Mouse (Mus musculus): ENCODE data around the gene Zfp456. TPM values are rescaled to one million over a fixed set of nuclear protein-coding genes. Genes with fewer than 3 reads are reported as not detected.
"Not testable (repeated sequence)": the region's sequence is repeated elsewhere in the genome, so short reads cannot be mapped to it uniquely, and the experiment has no call there.

Zfp456 gene
- 1.2 and 1.4 TPM in 2 replicates for polyA plus RNA-seq (2015; fragmentation: Nextera tagmentation; extraction: Ambion mirVana)

DNA sequence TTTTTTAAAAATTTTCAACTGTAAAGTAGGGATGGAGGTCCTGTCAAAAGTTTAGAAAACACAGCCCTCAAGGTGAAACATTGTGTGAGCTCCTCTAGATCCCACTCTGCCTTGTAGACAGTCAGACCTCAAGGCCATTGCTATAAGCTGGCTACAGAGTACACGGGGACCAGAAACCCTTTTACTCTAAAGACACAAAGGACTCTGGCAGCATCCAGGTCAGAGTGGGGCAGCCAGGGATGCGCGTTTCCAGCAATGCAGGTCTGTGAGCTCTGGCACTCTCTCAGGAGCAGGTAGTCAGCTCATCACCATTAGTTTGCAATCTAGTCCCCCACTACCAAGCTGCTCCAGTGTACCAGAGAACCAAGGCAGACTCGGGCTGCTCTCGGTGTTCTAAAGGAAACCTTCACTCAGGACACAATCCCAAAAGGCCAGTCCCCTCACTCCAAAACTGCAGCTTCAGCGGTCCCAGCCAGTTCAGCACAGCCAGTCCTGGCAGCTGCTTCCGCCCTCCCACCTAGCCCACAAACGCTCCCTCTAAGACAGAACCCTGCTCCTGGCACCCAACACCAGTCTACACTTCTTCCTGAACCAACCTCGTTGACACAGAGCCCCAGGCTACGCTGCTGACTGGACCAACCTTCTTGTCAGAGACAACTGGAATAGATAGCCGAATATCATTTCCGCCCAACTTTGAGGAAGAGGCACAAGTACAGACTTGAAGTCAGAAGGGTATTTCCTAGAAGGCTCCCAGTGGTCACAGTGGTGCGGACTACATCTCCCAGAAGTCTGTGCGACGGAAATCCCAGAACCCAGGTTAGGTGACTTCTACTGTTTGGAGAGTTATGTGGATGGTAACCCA is at the start of gene Zfp456, which contains the start of gene Gm28041:
Zfp456 (minus strand) TSS at position 761 of the 862 bp plus-strand sequence.
Gm28041 (minus strand) TSS at position 684 of the 862 bp plus-strand sequence.
- H3K27me3 ChIP-seq, H3K4me1 ChIP-seq, H3K9me3 ChIP-seq, H3K27ac ChIP-seq, H3K9ac ChIP-seq, H3K36me3 ChIP-seq: not testable (repeated sequence)
- Histone ChIP-seq H3K4me3 (peak within 1 kb of the TSS; percentile 48), H3K4me2 (peak within 1 kb of the TSS; percentile 47)
- ATAC-seq (ENCODE audit: insufficient number of reproducible peaks, low FRiP score, low TSS enrichment, low read depth), result peak; percentile 87
- 20% methylated on average over 15 of the region's 15 CpGs for WGBS

DNA sequence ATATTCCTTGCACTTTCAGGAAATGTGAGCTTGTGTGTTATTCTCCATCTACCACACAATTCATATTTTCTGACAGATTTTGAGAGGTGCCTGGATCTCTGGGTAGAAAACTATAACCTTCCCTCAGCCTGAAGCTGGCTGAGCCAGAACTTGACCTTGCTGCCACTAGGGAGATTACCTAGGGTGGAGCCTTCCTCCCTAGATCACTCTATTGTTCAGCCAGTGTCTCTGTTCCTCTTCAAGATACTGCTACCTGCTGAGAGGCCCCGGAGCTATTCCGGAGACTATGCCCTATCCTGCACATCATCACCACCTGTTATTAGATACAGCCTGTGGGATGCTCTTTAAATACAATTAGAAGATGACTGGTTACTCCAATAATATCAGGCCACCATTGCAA is 46.9 kb upstream of the Zfp456 start:
- H3K27ac ChIP-seq; H3K4me3 ChIP-seq; ATAC-seq (ENCODE audit: insufficient number of reproducible peaks, low FRiP score, low TSS enrichment, low read depth); H3K36me3 ChIP-seq; H3K27me3 ChIP-seq; H3K4me1 ChIP-seq; H3K4me2 ChIP-seq; H3K9me3 ChIP-seq; H3K9ac ChIP-seq: not testable (repeated sequence)
- WGBS, result 86% methylated on average over 2 of the region's 2 CpGs

DNA sequence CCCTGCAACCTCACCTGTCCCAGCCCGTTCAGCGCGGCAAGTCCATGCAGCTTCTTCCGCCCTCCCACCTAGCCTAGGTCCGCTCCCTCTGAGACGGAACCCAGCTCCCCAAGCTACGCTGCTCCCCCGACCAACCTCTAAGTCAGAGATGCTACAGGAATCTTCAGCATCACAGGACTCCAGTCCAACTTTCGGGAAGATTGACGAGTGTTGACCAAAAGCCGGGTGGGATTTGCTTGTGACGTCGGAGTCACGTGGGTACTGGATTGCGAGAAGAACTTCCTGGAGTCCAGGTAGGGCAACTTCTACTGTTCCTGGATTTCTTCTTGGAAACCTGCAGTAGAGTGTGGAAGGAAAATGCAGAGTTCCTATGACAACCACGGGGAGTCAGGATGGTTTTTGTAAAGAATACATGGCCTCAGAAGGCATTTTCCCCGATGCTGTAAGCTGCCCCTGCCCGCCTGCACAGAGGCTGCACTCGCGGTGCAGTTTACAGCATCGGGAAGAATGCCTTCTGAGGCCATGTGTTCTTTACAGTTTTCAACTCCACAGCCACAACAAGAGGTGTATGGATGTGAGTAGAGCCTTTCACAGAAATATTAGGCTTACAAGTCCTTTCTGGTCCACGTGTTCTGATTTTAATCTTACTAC is 45.7 kb upstream of the Zfp456 start, which contains the start of gene Zfp459:
Zfp459 (minus strand) TSS at position 212 of the 651 bp plus-strand sequence.
- H3K4me3 ChIP-seq, result peak within 1 kb of the TSS; percentile 57
- no peaks in the 10 kb centered on the region for H3K27me3 ChIP-seq
- peak within 1 kb of the TSS; percentile 56 for H3K9ac ChIP-seq
- ATAC-seq (ENCODE audit: insufficient number of reproducible peaks, low FRiP score, low TSS enrichment, low read depth), result no peak
- H3K4me2 ChIP-seq, result peak within 1 kb of the TSS; percentile 81
- no peaks in the 10 kb centered on the region for H3K9me3 ChIP-seq
- 1% methylated on average over 22 of the region's 22 CpGs for WGBS
- H3K36me3 ChIP-seq, result no peaks in the 10 kb centered on the region
- H3K4me1 ChIP-seq, result peaks cover 4% of the 10 kb centered on the region; the same call in 1 of the 2 replicates
- 0 out of 2 replicates have a peak within 1 kb of the TSS, but pooled peaks have one; percentile 17 for H3K27ac ChIP-seq

DNA sequence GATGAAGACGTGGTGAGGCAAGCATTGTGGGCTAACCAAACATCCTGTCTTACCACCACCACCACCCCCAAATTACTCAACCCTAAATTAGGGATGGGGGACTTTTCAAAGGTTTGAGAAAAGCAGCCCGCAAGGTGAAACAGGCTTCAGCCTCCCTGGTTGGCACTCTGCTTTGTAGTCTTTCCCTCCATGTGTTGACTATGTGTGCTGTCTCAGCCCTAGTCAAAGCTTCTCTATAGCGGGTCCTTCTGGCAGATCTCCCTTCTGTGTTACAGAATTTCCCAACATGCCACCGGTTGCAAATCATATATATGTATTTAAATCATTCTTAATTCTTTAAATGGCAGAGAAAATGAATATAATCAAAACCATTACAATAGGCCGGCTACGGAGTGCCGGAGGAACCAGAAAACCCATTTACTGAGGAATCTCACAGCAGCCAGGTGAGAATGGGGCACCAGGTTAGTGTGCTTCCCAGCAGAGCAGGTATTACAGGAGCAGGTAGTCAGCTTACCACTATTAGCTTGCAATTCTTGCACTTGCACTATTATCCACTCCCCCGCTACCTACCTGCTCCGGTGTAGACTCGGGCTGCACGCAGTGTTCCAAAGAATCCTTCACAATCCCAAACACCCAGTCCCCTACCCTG is 45.1 kb upstream of the Zfp456 start:
- no peaks in the 10 kb centered on the region for H3K9me3 ChIP-seq
- peak overlapping the region; percentile 56 for H3K9ac ChIP-seq
- peak overlapping the region; percentile 57 for H3K4me3 ChIP-seq
- H3K4me2 ChIP-seq, result peak overlapping the region; percentile 81
- ATAC-seq (ENCODE audit: insufficient number of reproducible peaks, low FRiP score, low TSS enrichment, low read depth), result no peak
- H3K27me3 ChIP-seq, result no peaks in the 10 kb centered on the region
- H3K36me3 ChIP-seq, result no peaks in the 10 kb centered on the region
- 30% methylated on average over 11 of the region's 11 CpGs for WGBS
- peaks cover 4% of the 10 kb centered on the region; the same call in 1 of the 2 replicates for H3K4me1 ChIP-seq
- H3K27ac ChIP-seq, result 0 out of 2 replicates have a peak overlapping the region, but pooled peaks have one; percentile 17

DNA sequence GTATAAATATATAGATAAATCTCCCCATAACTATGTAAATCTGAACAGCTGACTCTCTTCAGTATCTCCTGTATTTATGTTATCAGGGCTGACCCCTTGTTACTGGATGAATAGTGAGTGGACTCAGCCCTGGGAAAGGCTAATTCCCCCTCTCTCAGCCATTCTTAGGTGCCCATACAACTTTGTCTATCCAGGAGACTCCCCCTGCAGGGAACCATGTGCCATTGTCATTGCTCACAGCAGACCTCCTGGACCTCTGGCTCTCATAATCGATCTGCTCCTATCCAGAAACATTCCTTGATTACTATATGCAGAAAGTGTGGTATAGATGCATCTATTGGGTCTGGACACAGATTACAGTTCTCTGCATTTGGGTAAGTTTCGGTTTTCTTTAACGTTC is 41.2 kb upstream of the Zfp456 start:
- H3K27me3 ChIP-seq, result no peaks in the 10 kb centered on the region
- H3K9me3 ChIP-seq, result no peaks in the 10 kb centered on the region
- no peaks in the 10 kb centered on the region for H3K36me3 ChIP-seq
- no peak overlapping the region for H3K4me3 ChIP-seq
- H3K9ac ChIP-seq, result no peak overlapping the region
- H3K4me2 ChIP-seq, result no peak overlapping the region
- 87% methylated on average over 3 of the region's 3 CpGs for WGBS
- H3K27ac ChIP-seq, result no peak overlapping the region
- peaks cover 4% of the 10 kb centered on the region; the same call in 1 of the 2 replicates for H3K4me1 ChIP-seq
- ATAC-seq (ENCODE audit: insufficient number of reproducible peaks, low FRiP score, low TSS enrichment, low read depth), result no peak

DNA sequence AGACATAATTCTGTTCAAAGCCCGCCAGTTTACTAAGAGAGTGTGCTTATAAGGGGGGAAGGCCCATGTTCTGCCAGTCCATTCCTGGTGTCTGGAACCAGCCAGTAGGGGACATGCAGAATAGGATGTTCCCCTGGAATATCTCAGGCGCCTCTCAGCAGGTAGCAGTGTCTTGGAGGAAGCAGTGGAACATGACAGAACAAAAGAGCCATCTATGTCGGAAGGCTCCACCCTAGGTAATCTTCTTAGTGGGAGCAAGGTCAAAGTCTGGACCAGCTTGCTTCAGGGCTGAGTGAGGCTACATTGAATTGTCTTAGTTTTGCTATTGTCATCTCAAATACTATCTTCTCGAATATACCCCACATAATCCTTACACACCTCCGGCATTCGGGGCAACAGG is 40.1 kb upstream of the Zfp456 start:
- Histone ChIP-seq H3K27me3 (no peaks in the 10 kb centered on the region), H3K4me1 (peaks cover under 1% of the 10 kb centered on the region; the same call in 1 of the 2 replicates), H3K36me3 (no peaks in the 10 kb centered on the region), H3K9me3 (no peaks in the 10 kb centered on the region), H3K27ac (no peak overlapping the region), H3K4me3 (no peak overlapping the region), H3K9ac (no peak overlapping the region), H3K4me2 (no peak overlapping the region)
- WGBS, result 87% methylated on average over 6 of the region's 6 CpGs
- ATAC-seq (ENCODE audit: insufficient number of reproducible peaks, low FRiP score, low TSS enrichment, low read depth), result no peak

DNA sequence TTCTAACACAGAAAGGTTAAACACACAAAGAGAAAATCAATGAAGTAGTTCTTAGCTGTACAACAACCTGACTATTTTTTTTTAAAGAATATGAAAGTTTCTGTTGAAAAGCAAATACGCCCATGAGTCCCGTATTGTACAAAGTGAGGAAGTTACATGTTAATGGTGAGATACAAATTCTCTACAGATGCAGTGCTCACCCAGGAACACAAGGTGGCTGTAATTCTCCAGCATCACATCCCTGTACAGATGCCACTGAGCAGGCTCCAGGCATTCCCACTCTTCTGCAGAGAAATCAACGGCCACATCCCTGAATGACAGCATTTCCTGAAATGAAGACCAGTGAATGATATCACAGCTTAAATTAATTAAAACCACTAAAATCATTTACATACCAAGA is 38.0 kb upstream of the Zfp456 start:
- not testable (repeated sequence) for ATAC-seq (ENCODE audit: insufficient number of reproducible peaks, low FRiP score, low TSS enrichment, low read depth); H3K4me2 ChIP-seq
- WGBS, result 66% methylated on average over 3 of the region's 3 CpGs

DNA sequence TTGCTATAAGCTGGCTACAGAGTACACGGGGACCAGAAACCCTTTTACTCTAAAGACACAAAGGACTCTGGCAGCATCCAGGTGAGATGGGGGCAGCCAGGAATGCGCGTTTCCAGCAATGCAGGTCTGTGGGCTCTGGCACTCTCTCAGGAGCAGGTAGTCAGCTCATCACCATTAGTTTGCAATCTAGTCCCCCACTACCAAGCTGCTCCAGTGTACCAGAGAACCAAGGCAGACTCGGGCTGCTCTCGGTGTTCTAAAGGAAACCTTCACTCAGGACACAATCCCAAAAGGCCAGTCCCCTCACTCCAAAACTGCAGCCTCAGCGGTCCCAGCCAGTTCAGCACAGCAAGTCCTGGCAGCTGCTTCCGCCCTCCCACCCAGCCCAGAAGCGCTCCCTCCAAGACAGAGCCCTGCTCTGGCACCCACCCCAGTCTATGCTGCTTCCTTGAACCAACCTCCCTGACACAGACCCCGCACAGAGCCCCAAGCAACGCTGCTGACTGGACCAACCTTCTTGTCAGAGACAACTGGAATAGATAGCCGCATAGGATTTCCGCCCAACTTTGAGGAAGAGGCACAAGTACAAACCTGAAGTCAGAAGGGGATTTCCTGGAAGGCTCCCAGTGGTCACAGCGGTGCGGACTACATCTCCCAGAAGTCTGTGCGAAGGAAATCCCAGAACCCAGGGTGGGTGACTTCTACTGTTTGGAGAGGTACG is 23.7 kb upstream of the Zfp456 start, which contains the start of gene Zfp429:
Zfp429 (minus strand) TSS at position 637 of the 721 bp plus-strand sequence.
- not testable (repeated sequence) for H3K4me1 ChIP-seq, H3K27me3 ChIP-seq, H3K36me3 ChIP-seq, H3K9me3 ChIP-seq
- H3K27ac ChIP-seq, result peak within 1 kb of the TSS; percentile 77
- 5% methylated on average over 15 of the region's 16 CpGs for WGBS
- H3K9ac ChIP-seq, result peak within 1 kb of the TSS; percentile 42; the same call in 1 of the 2 replicates
- peak within 1 kb of the TSS; percentile 61 for H3K4me3 ChIP-seq
- H3K4me2 ChIP-seq, result peak within 1 kb of the TSS; percentile 44
- peak; percentile 88 for ATAC-seq (ENCODE audit: insufficient number of reproducible peaks, low FRiP score, low TSS enrichment, low read depth)

More for the DNA sequence above, 38.0 kb upstream of the Zfp456 start:
- not testable (repeated sequence) for H3K4me3 ChIP-seq, H3K27me3 ChIP-seq, H3K9me3 ChIP-seq, H3K4me1 ChIP-seq, H3K9ac ChIP-seq, H3K27ac ChIP-seq, H3K36me3 ChIP-seq

DNA sequence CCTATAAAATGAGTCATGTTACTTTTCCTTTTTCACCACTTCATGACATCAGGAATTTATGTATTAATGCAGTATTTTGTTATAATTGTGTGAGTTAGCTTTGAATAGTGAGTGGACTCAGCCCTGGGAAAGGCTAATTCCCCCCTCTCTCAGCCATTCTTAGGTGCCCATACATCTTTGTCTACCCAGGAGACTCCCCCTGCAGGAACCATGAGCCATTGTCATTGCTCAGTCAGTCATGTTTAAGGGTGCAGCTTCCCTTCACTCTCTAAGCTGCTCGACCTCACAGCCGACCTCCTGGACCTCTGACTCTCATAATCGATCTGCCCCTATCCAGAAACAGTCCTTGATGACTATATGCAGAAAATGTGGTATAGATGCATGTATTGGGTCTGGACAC is 645 bp upstream of the Zfp456 start:
- H3K4me3 ChIP-seq; H3K36me3 ChIP-seq; H3K27me3 ChIP-seq; H3K4me1 ChIP-seq; H3K27ac ChIP-seq; H3K9ac ChIP-seq; H3K9me3 ChIP-seq; ATAC-seq (ENCODE audit: insufficient number of reproducible peaks, low FRiP score, low TSS enrichment, low read depth); H3K4me2 ChIP-seq: not testable (repeated sequence)
- WGBS, result 77% methylated on average over 3 of the region's 3 CpGs

DNA sequence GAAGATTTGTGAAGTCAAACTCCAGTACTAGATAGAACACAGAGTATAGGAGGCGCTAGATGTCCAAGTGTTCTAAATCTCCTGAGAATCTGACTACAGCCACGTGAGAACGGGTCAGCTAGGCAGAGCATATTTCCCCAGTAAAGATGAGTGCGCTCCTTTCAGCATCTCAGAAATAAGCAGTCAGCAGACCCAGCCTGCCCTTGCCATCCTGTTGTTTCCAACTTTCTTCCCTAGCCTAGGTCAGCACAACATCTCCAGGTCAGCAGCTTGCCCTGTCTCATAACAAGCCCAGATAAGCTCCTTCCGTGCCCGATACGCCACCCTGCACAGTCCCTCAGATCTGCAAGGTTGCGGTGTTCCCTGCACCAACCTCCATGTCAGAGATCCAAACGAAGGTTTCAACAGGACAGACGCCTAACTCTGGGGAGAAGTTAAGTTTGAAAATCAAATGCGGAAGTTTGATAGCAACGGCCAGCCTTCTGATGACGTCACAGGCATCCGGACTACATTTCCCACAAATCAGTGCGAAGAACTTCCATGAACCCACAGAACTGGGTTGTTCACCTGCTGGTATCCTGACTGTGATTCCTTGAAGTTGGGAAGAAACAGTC is 15.4 kb downstream of the Zfp456 start, which contains the start of the genes Gm28044 and Zfp953:
Gm28044 (minus strand) TSS at position 406 of the 614 bp plus-strand sequence.
Zfp953 (minus strand) TSS at position 475 of the 614 bp plus-strand sequence.
- peak within 1 kb of the TSS; percentile 76 for H3K27ac ChIP-seq
- H3K4me1 ChIP-seq, result 0 out of 2 replicates have a peak, but pooled peaks cover 4% of the 10 kb centered on the region
- peak within 1 kb of the TSS; percentile 55 for H3K9ac ChIP-seq
- H3K4me3 ChIP-seq, result peak within 1 kb of the TSS; percentile 68
- no peaks in the 10 kb centered on the region for H3K36me3 ChIP-seq
- under 1% methylated on average over 15 of the region's 15 CpGs for WGBS
- H3K9me3 ChIP-seq, result no peaks in the 10 kb centered on the region
- no peaks in the 10 kb centered on the region for H3K27me3 ChIP-seq
- peak within 1 kb of the TSS; percentile 74 for H3K4me2 ChIP-seq
- ATAC-seq (ENCODE audit: insufficient number of reproducible peaks, low FRiP score, low TSS enrichment, low read depth), result peak; percentile 72

DNA sequence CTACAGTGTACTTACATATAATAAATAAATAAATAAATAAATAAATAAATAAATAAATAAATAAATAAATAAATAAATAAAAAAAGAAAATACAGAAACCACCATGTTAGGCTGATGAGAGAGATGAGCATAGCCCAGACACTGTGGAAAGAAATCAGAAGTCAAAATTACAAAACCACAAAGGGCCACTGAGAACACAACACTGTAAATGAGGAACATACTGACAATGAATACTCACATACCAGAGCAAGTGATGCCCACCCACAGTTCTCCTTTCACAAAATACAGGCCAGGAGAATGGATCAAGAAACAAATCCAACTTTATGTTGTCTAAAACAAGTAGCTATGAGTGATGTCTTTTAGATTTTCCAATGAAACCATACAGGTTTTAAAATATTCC is 23.8 kb downstream of the Zfp456 start:
- Histone ChIP-seq H3K4me1 (no peaks in the 10 kb centered on the region), H3K27ac (no peak overlapping the region), H3K9me3 (no peaks in the 10 kb centered on the region), H3K27me3 (no peaks in the 10 kb centered on the region), H3K36me3 (no peaks in the 10 kb centered on the region), H3K9ac (no peak overlapping the region), H3K4me2 (no peak overlapping the region), H3K4me3 (no peak overlapping the region)
- ATAC-seq (ENCODE audit: insufficient number of reproducible peaks, low FRiP score, low TSS enrichment, low read depth), result no peak

Data from limb, embryonic 15.5 days (tissue).